Mouse (Mus musculus) myocyte (in vitro differentiated cells): ENCODE data around the gene Ptpn3. TPM values are rescaled to one million over a fixed set of nuclear protein-coding genes. Genes with fewer than 3 reads are reported as not detected.

Source experiments
- H3K27me3 ChIP-seq: one replicate; pipeline ENCODE4 v1.6.1; 2011; ENCODE audit not compliant: control insufficient read depth, insufficient read depth, insufficient read length
- H3K36me3 ChIP-seq: one replicate; pipeline ENCODE4 v1.6.1; 2011; ENCODE audit not compliant: control insufficient read depth, insufficient read depth
- H3K4me2 ChIP-seq: one replicate; pipeline ENCODE4 v1.6.1; 2011; ENCODE audit warnings: low read depth, control low read depth
- H3K4me3 ChIP-seq: one replicate; pipeline ENCODE4 v1.5.1; 2011; ENCODE audit warnings: mild to moderate bottlenecking, control low read depth, moderate library complexity
- H3K79me2 ChIP-seq: one replicate; pipeline ENCODE4 v1.6.1; 2011; ENCODE audit not compliant: control insufficient read depth, insufficient read depth
- H3ac ChIP-seq: one replicate; pipeline ENCODE4 v1.6.1; 2011; ENCODE audit not compliant: control insufficient read depth, insufficient read length
- CEBPB ChIP-seq: IDR thresholded peaks from 2 replicates; pipeline ENCODE4 v1.6.1; 2011; ENCODE audit warnings: mild to moderate bottlenecking, moderate library complexity; ENCODE audit not compliant: poor library complexity, insufficient read depth, severe bottlenecking
- E2F4 ChIP-seq: IDR thresholded peaks from one replicate; pipeline ENCODE4 v1.6.1; 2011; ENCODE audit warnings: mild to moderate bottlenecking, control low read depth, moderate library complexity; ENCODE audit not compliant: insufficient read depth
- MAX ChIP-seq: IDR thresholded peaks from one replicate; pipeline ENCODE4 v1.6.1; 2011; ENCODE audit warnings: low read depth, mild to moderate bottlenecking, control low read depth
- MYOD1 ChIP-seq, 3 experiments: IDR thresholded peaks; one replicate each; pipeline ENCODE4 v1.6.1; 2011; ENCODE audit warnings: control low read depth in 2 of 3, low read depth in 2 of 3, mild to moderate bottlenecking in 2 of 3, moderate library complexity in 1 of 3; ENCODE audit not compliant: insufficient read length in 2 of 3, control insufficient read depth in 1 of 3
- MYOG ChIP-seq, 3 experiments: IDR thresholded peaks; one replicate each; pipeline ENCODE4 v1.6.1; 2011; ENCODE audit warnings: control low read depth in 2 of 3, low read depth in 2 of 3, mild to moderate bottlenecking in 2 of 3; ENCODE audit not compliant: insufficient read length in 2 of 3, control insufficient read depth in 1 of 3, insufficient read depth in 1 of 3
- POLR2A ChIP-seq: IDR thresholded peaks from one replicate; pipeline ENCODE4 v1.6.1; 2011; ENCODE audit warnings: low read depth, mild to moderate bottlenecking, control low read depth, moderate library complexity; ENCODE audit not compliant: insufficient read length
- POLR2AphosphoS2 ChIP-seq: IDR thresholded peaks from one replicate; pipeline ENCODE4 v1.6.1; 2011; ENCODE audit warnings: low read depth, control low read depth; ENCODE audit not compliant: insufficient read length
- REST ChIP-seq: IDR thresholded peaks from one replicate; pipeline ENCODE4 v1.6.1; 2011; ENCODE audit warnings: mild to moderate bottlenecking, control low read depth, moderate library complexity; ENCODE audit not compliant: insufficient read depth, insufficient read length
- SRF ChIP-seq: IDR thresholded peaks from one replicate; pipeline ENCODE4 v1.6.1; 2011; ENCODE audit warnings: low read depth; ENCODE audit not compliant: control insufficient read depth, insufficient read length
- TCF12 ChIP-seq: IDR thresholded peaks from one replicate; pipeline ENCODE4 v1.6.1; 2011; ENCODE audit warnings: mild to moderate bottlenecking, control low read depth; ENCODE audit not compliant: poor library complexity, insufficient read depth, severe bottlenecking
- TCF3 ChIP-seq: IDR thresholded peaks from one replicate; pipeline ENCODE4 v1.6.1; 2011; ENCODE audit warnings: low read depth, control low read depth; ENCODE audit not compliant: insufficient read length
- USF1 ChIP-seq: IDR thresholded peaks from one replicate; pipeline ENCODE4 v1.6.1; 2011; ENCODE audit warnings: low read depth, mild to moderate bottlenecking, control low read depth, moderate library complexity
- polyA plus RNA-seq: library from polyadenylated mRNA; unstranded; fragments of >200 nt; fragmentation: generic; extraction: Trizol; gene quantifications from one replicate; pipeline ENCODE4 v1.2.1, GENCODE M21; 2012; ENCODE audit warnings: missing spikeins

Ptpn3 gene
- polyA plus RNA-seq, 1 experiment: 3.1 TPM

DNA sequence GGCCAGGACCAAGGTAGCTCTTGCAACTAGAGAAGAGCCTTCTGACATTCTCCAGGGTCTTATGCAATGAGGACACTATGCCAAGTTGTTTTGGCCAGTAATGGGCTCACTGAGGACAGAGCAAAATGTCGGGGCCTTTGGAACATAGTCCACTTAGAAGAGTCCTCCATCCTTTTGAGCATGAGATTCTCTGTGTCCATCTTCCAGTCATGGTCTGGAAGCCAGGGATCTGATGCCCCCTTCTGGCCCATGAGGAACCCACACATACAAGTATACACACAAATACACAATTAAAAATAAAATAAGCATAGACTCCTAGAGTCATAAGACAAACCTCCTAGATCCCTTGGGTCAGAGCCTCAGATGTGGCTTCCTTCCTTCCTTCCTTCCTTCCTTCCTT, 120.1 kb downstream of the Ptpn3 start:
- Histone ChIP-seq H3K4me3 (no peak overlapping the region), H3K4me2 (no peak overlapping the region), H3ac (no peak overlapping the region), H3K27me3 (no peaks in the 10 kb centered on the region), H3K36me3 (no peaks in the 10 kb centered on the region), H3K79me2 (no peaks in the 10 kb centered on the region)
- no peak for TF ChIP-seq MAX
- no peak for TF ChIP-seq TCF12
- no peak for TF ChIP-seq TCF3
- no peak for TF ChIP-seq POLR2A
- TF ChIP-seq CEBPB: no peak
- TF ChIP-seq MYOG (IDR thresholded peaks at IDR 0.05; ENCODE audit: control insufficient read depth in 1 of 3, insufficient read depth in 1 of 3, insufficient read length in 2 of 3, low read depth in 2 of 3): no peak
- TF ChIP-seq POLR2AphosphoS2: no peak
- no peak for TF ChIP-seq MYOD1 (IDR thresholded peaks at IDR 0.05; ENCODE audit: control insufficient read depth in 1 of 3, insufficient read length in 2 of 3, low read depth in 2 of 3)

GRCm38 (mm10) chr4:57178881-57179280, 122.8 kb downstream of the Ptpn3 start:
- no peaks in the 10 kb centered on the region for H3K27me3 ChIP-seq
- H3ac ChIP-seq: no peak overlapping the region
- H3K36me3 ChIP-seq: no peaks in the 10 kb centered on the region
- no peaks in the 10 kb centered on the region for H3K79me2 ChIP-seq
- H3K4me3 ChIP-seq: no peak overlapping the region
- TF ChIP-seq TCF3 (no peak), TCF12 (no peak)
- H3K4me2 ChIP-seq: no peak overlapping the region

- no peak overlapping the region for H3ac ChIP-seq
- no peak overlapping the region for H3K4me3 ChIP-seq
- H3K36me3 ChIP-seq: no peaks in the 10 kb centered on the region
- no peak for TF ChIP-seq POLR2AphosphoS2
- TF ChIP-seq CEBPB: no peak
- no peak for TF ChIP-seq REST
- TF ChIP-seq USF1: no peak
- TF ChIP-seq TCF12: no peak
- no peak for TF ChIP-seq POLR2A
- no peak for TF ChIP-seq E2F4
- TF ChIP-seq MAX: no peak
- no peak for TF ChIP-seq SRF
- no peaks in the 10 kb centered on the region for H3K27me3 ChIP-seq
- no peaks in the 10 kb centered on the region for H3K79me2 ChIP-seq
- H3K4me2 ChIP-seq: no peak overlapping the region
Measured at GRCm38 (mm10) chr4:57175329-57175728, 126.3 kb downstream of the Ptpn3 start.

DNA sequence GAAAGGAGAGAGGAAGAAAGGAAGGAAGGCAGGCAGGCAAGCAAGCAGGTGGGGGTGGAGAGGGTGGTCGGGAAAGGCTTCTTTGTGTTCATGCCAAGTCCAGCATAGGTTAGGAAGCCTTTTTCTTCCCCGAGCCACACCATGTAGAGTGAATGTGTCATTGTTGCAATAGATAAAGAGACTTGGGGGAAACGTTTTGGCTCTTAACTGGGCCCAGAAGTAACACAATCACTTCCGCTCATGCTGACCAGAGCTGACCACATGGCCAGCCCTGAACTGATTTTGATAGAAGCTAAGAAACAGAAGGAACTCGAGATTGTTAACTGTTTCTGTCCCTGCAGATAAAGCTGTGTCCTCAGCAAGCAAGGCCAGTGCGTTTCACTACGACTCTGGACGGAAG, 128.8 kb downstream of the Ptpn3 start:
- H3K4me3 ChIP-seq: no peak overlapping the region
- no peak overlapping the region for H3K4me2 ChIP-seq
- H3K79me2 ChIP-seq: no peaks in the 10 kb centered on the region
- H3K36me3 ChIP-seq: no peaks in the 10 kb centered on the region
- no peak for TF ChIP-seq MYOD1 (IDR thresholded peaks at IDR 0.05; ENCODE audit: control insufficient read depth in 1 of 3, insufficient read length in 2 of 3, low read depth in 2 of 3)
- TF ChIP-seq POLR2A: no peak
- TF ChIP-seq MAX: no peak
- TF ChIP-seq CEBPB: no peak
- no peak for TF ChIP-seq USF1
- no peak for TF ChIP-seq REST
- no peak for TF ChIP-seq MYOG (IDR thresholded peaks at IDR 0.05; ENCODE audit: control insufficient read depth in 1 of 3, insufficient read depth in 1 of 3, insufficient read length in 2 of 3, low read depth in 2 of 3)
- no peak for TF ChIP-seq TCF12
- no peak for TF ChIP-seq SRF
- TF ChIP-seq E2F4: no peak
- TF ChIP-seq TCF3: no peak
- no peak for TF ChIP-seq POLR2AphosphoS2
- no peak overlapping the region for H3ac ChIP-seq
- no peaks in the 10 kb centered on the region for H3K27me3 ChIP-seq

DNA sequence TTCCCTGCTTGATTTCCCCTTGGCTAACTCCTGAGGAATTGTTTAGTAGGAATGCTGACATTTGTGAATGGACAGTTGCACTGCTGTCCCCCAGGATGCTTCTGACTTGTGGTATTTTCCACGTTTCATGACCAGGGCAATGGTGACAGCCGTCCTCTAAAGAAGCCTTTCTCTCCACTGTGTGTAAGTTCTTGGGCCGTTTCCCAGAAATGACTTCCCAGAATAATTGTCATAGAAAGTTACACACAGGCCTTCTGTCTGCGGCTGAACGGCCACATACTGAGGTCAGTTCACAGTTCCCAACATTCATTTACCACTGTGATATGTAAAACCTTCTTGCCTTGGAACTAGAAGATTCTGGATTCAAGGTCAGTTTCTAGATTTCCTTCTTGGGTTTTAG, 129.8 kb downstream of the Ptpn3 start:
- no peaks in the 10 kb centered on the region for H3K27me3 ChIP-seq
- no peak overlapping the region for H3K4me3 ChIP-seq
- H3ac ChIP-seq: no peak overlapping the region
- TF ChIP-seq POLR2AphosphoS2 (no peak), MYOD1 (IDR thresholded peaks at IDR 0.05; ENCODE audit: control insufficient read depth in 1 of 3, insufficient read length in 2 of 3, low read depth in 2 of 3) (no peak), MYOG (IDR thresholded peaks at IDR 0.05; ENCODE audit: control insufficient read depth in 1 of 3, insufficient read depth in 1 of 3, insufficient read length in 2 of 3, low read depth in 2 of 3) (no peak), MAX (no peak), USF1 (no peak), TCF3 (no peak), E2F4 (no peak), SRF (no peak), REST (no peak), POLR2A (no peak), CEBPB (no peak), TCF12 (no peak)
- H3K4me2 ChIP-seq: peak overlapping the region; percentile 18
- no peaks in the 10 kb centered on the region for H3K36me3 ChIP-seq
- H3K79me2 ChIP-seq: no peaks in the 10 kb centered on the region
